Mouse (Mus musculus) small intestine, adult 2 months (tissue): ENCODE data around the gene Cfap43.

Experiments
- CTCF ChIP-seq: fragments of 200-500 bp; IDR thresholded peaks from 2 replicates; pipeline ENCODE4 v1.5.1; 2012; ENCODE audit warnings: low read depth, mild to moderate bottlenecking, control low read depth, inconsistent platforms, low read length, moderate library complexity, mixed read lengths; ENCODE audit not compliant: insufficient replicate concordance, insufficient read length; ENCODE audit errors: extremely low read depth
- POLR2A ChIP-seq: fragments of 200-500 bp; IDR thresholded peaks from 2 replicates; pipeline ENCODE4 v1.6.1; 2012; ENCODE audit warnings: low read depth, mild to moderate bottlenecking, control low read depth, inconsistent platforms, low read length, moderate library complexity

DNA sequence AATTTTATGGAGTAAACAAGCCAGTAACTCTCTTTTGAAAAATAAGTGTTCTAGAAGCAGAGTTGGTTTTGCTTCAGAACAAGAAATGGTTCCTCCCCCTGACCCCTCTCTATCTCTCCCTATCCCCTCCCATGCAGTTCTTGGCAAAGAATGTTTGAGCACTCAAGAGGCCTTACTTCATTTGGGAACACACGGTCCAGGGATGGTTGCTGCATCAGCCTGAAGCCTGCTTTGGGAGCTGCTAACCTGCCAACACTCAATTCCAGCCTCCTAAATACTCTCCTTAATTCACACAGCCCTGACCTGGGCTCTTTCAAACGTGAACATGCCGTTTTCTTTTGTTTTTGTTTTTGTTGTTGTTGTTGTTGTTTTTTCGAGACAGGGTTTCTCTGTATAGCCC is 194.2 kb downstream of the Cfap43 start:
- TF ChIP-seq CTCF (no peak), POLR2A (no peak)
